Mouse (Mus musculus) MEL (cell line): ENCODE data around the gene Snx4. TPM values are rescaled to one million over a fixed set of nuclear protein-coding genes. Genes with fewer than 3 reads are reported as not detected.
A peak's percentile ranks its signal among the peaks of the same experiment; 100 is the strongest.

Source experiments
- DNase-seq: peaks from one replicate; pipeline ENCODE4 v3.0.0; 2011; ENCODE audit warnings: low read depth, low spot score
- H3K27ac ChIP-seq: 2 replicates; pipeline ENCODE4 v1.5.1; 2012; ENCODE audit warnings: low read depth, mild to moderate bottlenecking, control low read depth, low read length, moderate library complexity; ENCODE audit not compliant: control insufficient read depth
- H3K27me3 ChIP-seq, 2 experiments: fragments of 150-350 bp in 1 of 2; sonication (generic) in 1 of 2; 2 replicates each; pipeline ENCODE4 v1.6.1; 2012; ENCODE audit warnings: low read length in 2 of 2, mild to moderate bottlenecking in 2 of 2, improper control_type of control experiment in 1 of 2, moderate library complexity in 1 of 2; ENCODE audit not compliant: insufficient read depth in 2 of 2, control insufficient read depth in 1 of 2
- H3K36me3 ChIP-seq, 2 experiments: 2 replicates each; pipeline ENCODE4 v1.6.1; 2012 to 2014; ENCODE audit warnings: low read length in 2 of 2, improper control_type of control experiment in 1 of 2, inconsistent platforms in 1 of 2, mild to moderate bottlenecking in 1 of 2; ENCODE audit not compliant: insufficient read depth in 2 of 2, control insufficient read depth in 1 of 2
- H3K4me1 ChIP-seq, 2 experiments: fragments of 150-350 bp in 1 of 2; sonication (generic) in 1 of 2; 2 replicates each; pipeline ENCODE4 v1.6.1; 2012; ENCODE audit warnings: low read length in 2 of 2, improper control_type of control experiment in 1 of 2, mild to moderate bottlenecking in 1 of 2; ENCODE audit not compliant: insufficient read depth in 2 of 2, control insufficient read depth in 1 of 2
- H3K4me3 ChIP-seq, 2 experiments: fragments of 150-350 bp in 1 of 2; sonication (generic) in 1 of 2; 2 replicates each; pipeline ENCODE4 v1.5.1; 2012; ENCODE audit warnings: low read depth in 2 of 2, low read length in 2 of 2, mild to moderate bottlenecking in 2 of 2, moderate library complexity in 2 of 2, control low read depth in 1 of 2, improper control_type of control experiment in 1 of 2; ENCODE audit not compliant: control insufficient read depth in 1 of 2, insufficient read depth in 1 of 2
- H3K79me2 ChIP-seq: 2 replicates; pipeline ENCODE4 v1.6.1; 2012; ENCODE audit warnings: mild to moderate bottlenecking, low read length, moderate library complexity; ENCODE audit not compliant: control insufficient read depth, poor library complexity, insufficient read depth
- H3K9ac ChIP-seq: 2 replicates; pipeline ENCODE4 v1.6.1; 2012; ENCODE audit warnings: low read depth, mild to moderate bottlenecking, control low read depth, low read length, moderate library complexity; ENCODE audit not compliant: control insufficient read depth, poor library complexity, severe bottlenecking
- H3K9me3 ChIP-seq: fragments of 150-350 bp; sonication (generic); replicated peaks from 2 replicates; pipeline ENCODE4 v1.6.1; 2012; ENCODE audit warnings: mild to moderate bottlenecking, low read length, improper control_type of control experiment, moderate library complexity; ENCODE audit not compliant: insufficient read depth
- CHD1 ChIP-seq: IDR thresholded peaks from 2 replicates; pipeline ENCODE4 v1.6.1; 2012; ENCODE audit warnings: low read depth, mild to moderate bottlenecking, inconsistent platforms, low read length, improper control_type of control experiment
- CHD2 ChIP-seq: IDR thresholded peaks from 2 replicates; pipeline ENCODE4 v1.6.1; 2011; ENCODE audit warnings: low read length, improper control_type of control experiment
- CTCF ChIP-seq, 3 experiments: IDR thresholded peaks in 2 of 3; conservative IDR thresholded peaks in 1 of 3; 2 replicates each; pipeline ENCODE4 v1.5.1; 2011 to 2012; ENCODE audit warnings: low read length in 3 of 3, low read depth in 2 of 3, mild to moderate bottlenecking in 2 of 3, improper control_type of control experiment in 1 of 3, inconsistent platforms in 1 of 3, mixed read lengths in 1 of 3, moderate library complexity in 1 of 3; ENCODE audit not compliant: control insufficient read depth in 1 of 3, insufficient read depth in 1 of 3, poor library complexity in 1 of 3, severe bottlenecking in 1 of 3
- E2F4 ChIP-seq: IDR thresholded peaks from 2 replicates; pipeline ENCODE4 v1.6.1; 2011; ENCODE audit warnings: low read depth, low read length, improper control_type of control experiment, borderline replicate concordance
- ELF1 ChIP-seq: IDR thresholded peaks from 2 replicates; pipeline ENCODE4 v1.6.1; 2014; ENCODE audit warnings: low read depth, mild to moderate bottlenecking, inconsistent platforms, low read length, improper control_type of control experiment, moderate library complexity
- EP300 ChIP-seq, 2 experiments: IDR thresholded peaks; 2 replicates each; pipeline ENCODE4 v1.6.1; 2011; ENCODE audit warnings: improper control_type of control experiment in 2 of 2, low read length in 2 of 2, low read depth in 1 of 2, mild to moderate bottlenecking in 1 of 2
- GABPA ChIP-seq: IDR thresholded peaks from 2 replicates; pipeline ENCODE4 v1.6.1; 2012; ENCODE audit warnings: low read depth, mild to moderate bottlenecking, inconsistent platforms, low read length, improper control_type of control experiment, moderate library complexity
- GATA1 ChIP-seq: IDR thresholded peaks from 2 replicates; pipeline ENCODE4 v1.6.1; 2011; ENCODE audit warnings: low read depth, low read length, improper control_type of control experiment
- JUND ChIP-seq: IDR thresholded peaks from 2 replicates; pipeline ENCODE4 v1.6.1; 2011; ENCODE audit warnings: low read depth, mild to moderate bottlenecking, improper control_type of control experiment, low read length
- MAX ChIP-seq: IDR thresholded peaks from 2 replicates; pipeline ENCODE4 v1.6.1; 2011; ENCODE audit warnings: low read length, improper control_type of control experiment
- MEF2A ChIP-seq: IDR thresholded peaks from 2 replicates; pipeline ENCODE4 v1.6.1; 2014; ENCODE audit warnings: low read depth, mild to moderate bottlenecking, inconsistent platforms, low read length, improper control_type of control experiment; ENCODE audit not compliant: poor library complexity, insufficient replicate concordance, severe bottlenecking; ENCODE audit errors: extremely low read depth
- MYB ChIP-seq: IDR thresholded peaks from 2 replicates; pipeline ENCODE4 v1.6.1; 2011; ENCODE audit warnings: mild to moderate bottlenecking, low read depth, low read length, improper control_type of control experiment
- MYC ChIP-seq: IDR thresholded peaks from 2 replicates; pipeline ENCODE4 v1.6.1; 2011; ENCODE audit warnings: low read depth, mild to moderate bottlenecking, low read length, improper control_type of control experiment, moderate library complexity
- NELFE ChIP-seq: IDR thresholded peaks from 2 replicates; pipeline ENCODE4 v1.6.1; 2011; ENCODE audit warnings: low read depth, low read length, improper control_type of control experiment
- NRF1 ChIP-seq: IDR thresholded peaks from 2 replicates; pipeline ENCODE4 v1.6.1; 2014; ENCODE audit warnings: low read depth, mild to moderate bottlenecking, inconsistent platforms, low read length, improper control_type of control experiment, moderate library complexity; ENCODE audit not compliant: poor library complexity, insufficient read depth, severe bottlenecking
- RAD21 ChIP-seq: IDR thresholded peaks from 2 replicates; pipeline ENCODE4 v1.6.1; 2011; ENCODE audit warnings: mild to moderate bottlenecking, low read depth, low read length, improper control_type of control experiment
- RCOR1 ChIP-seq: IDR thresholded peaks from 2 replicates; pipeline ENCODE4 v1.6.1; 2012; ENCODE audit warnings: low read depth, mild to moderate bottlenecking, inconsistent platforms, low read length, improper control_type of control experiment
- SIN3A ChIP-seq: IDR thresholded peaks from 2 replicates; pipeline ENCODE4 v1.6.1; 2012; ENCODE audit warnings: low read length, improper control_type of control experiment, inconsistent platforms
- SMC3 ChIP-seq: IDR thresholded peaks from 2 replicates; pipeline ENCODE4 v1.6.1; 2011; ENCODE audit warnings: low read depth, low read length, improper control_type of control experiment
- TBP ChIP-seq: IDR thresholded peaks from 2 replicates; pipeline ENCODE4 v1.8.0; 2011; ENCODE audit warnings: low read depth, low read length, improper control_type of control experiment
- UBTF ChIP-seq: IDR thresholded peaks from 2 replicates; pipeline ENCODE4 v1.6.1; 2012; ENCODE audit warnings: low read depth, mild to moderate bottlenecking, inconsistent platforms, low read length, improper control_type of control experiment, moderate library complexity, borderline replicate concordance; ENCODE audit not compliant: insufficient read depth
- USF2 ChIP-seq, 2 experiments: IDR thresholded peaks; 2 replicates each; pipeline ENCODE4 v1.6.1; 2011 to 2012; ENCODE audit warnings: improper control_type of control experiment in 2 of 2, low read length in 2 of 2, borderline replicate concordance in 1 of 2, inconsistent platforms in 1 of 2, low read depth in 1 of 2, mild to moderate bottlenecking in 1 of 2; ENCODE audit not compliant: insufficient read depth in 1 of 2
- ZC3H11A ChIP-seq: IDR thresholded peaks from 2 replicates; pipeline ENCODE4 v1.6.1; 2012; ENCODE audit warnings: low read depth, mild to moderate bottlenecking, inconsistent platforms, low read length, improper control_type of control experiment
- ZKSCAN1 ChIP-seq: IDR thresholded peaks from 2 replicates; pipeline ENCODE4 v1.6.1; 2012; ENCODE audit warnings: low read depth, mild to moderate bottlenecking, inconsistent platforms, low read length, improper control_type of control experiment, moderate library complexity
- ZMIZ1 ChIP-seq: IDR thresholded peaks from 2 replicates; pipeline ENCODE4 v1.6.1; 2012; ENCODE audit warnings: low read depth, mild to moderate bottlenecking, inconsistent platforms, low read length, improper control_type of control experiment, moderate library complexity
- polyA plus RNA-seq, 2 experiments: library from polyadenylated mRNA; stranded (reverse) in 1 of 2; unstranded in 1 of 2; fragments of >175 nt in 1 of 2; fragments of >200 nt in 1 of 2; gene quantifications; 2 replicates each; pipeline versions ENCODE4 v1.2.1 to v1.2.4; 2012; ENCODE audit warnings: low replicate concordance in 2 of 2, low read depth in 1 of 2; ENCODE audit not compliant: insufficient read length in 2 of 2, insufficient read depth in 1 of 2, missing spikeins in 1 of 2
- total RNA-seq: library from RNA; depleted of rRNA; stranded (reverse); fragments of 300-350 nt; gene quantifications from 2 replicates; pipeline ENCODE4 v1.2.3, GENCODE M21; 2012

Snx4 gene
- total and polyA plus RNA-seq, 3 experiments, result 34.7 to 36.1 TPM; not detected in 1

- Histone ChIP-seq H3K27me3 (no peaks in the 10 kb centered on the region), H3K4me3 (no peak overlapping the region), H3K36me3 (no peaks in the 10 kb centered on the region), H3K27ac (no peak overlapping the region), H3K79me2 (no peaks in the 10 kb centered on the region), H3K9ac (no peak overlapping the region), H3K9me3 (no peaks in the 10 kb centered on the region), H3K4me1 (no peaks in the 10 kb centered on the region)
- no peak for DNase-seq
- TF ChIP-seq UBTF, result no peak
- no peak for TF ChIP-seq CHD2
- TF ChIP-seq TBP, result no peak
- no peak for TF ChIP-seq NELFE
- no peak for TF ChIP-seq EP300 (IDR thresholded peaks at IDR 0.05; ENCODE audit: low read depth in 1 of 2, low read length in 2 of 2)
- TF ChIP-seq ZMIZ1, result no peak
- no peak for TF ChIP-seq GATA1
- TF ChIP-seq ZKSCAN1, result no peak
- TF ChIP-seq NRF1, result no peak
Measured at GRCm38 (mm10) chr16:33315611-33316010, 64.4 kb downstream of the Snx4 start.

DNA sequence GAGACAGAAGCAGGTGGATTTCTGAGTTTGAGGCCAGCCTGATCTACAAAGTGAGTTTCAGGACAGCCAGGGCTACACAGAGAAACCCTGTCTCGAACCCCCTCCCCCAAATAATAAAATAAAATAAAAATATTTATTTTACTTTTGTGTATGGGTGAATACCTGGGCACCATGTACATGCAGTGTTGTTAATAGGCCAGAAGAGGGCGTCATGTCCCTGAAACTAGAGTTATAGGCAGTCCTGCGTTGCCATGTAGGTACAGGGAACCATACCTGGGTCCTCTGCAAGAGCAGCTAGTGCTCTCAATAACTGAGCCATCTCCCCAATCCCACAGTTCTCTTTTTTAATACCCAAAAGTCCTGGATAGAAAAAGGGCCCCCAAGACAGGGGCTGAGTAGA is 66.4 kb downstream of the Snx4 start:
- no peaks in the 10 kb centered on the region for H3K9me3 ChIP-seq
- TF ChIP-seq TBP, result no peak
- peak; percentile 26 to 46 (median 45) for TF ChIP-seq CTCF (IDR thresholded peaks at IDR 0.05 in 2 of 3, conservative IDR thresholded peaks at IDR 0.05 in 1 of 3; ENCODE audit: control insufficient read depth in 1 of 3, insufficient read depth in 1 of 3, low read depth in 2 of 3, low read length in 3 of 3, poor library complexity in 1 of 3, severe bottlenecking in 1 of 3)
- TF ChIP-seq RAD21, result peak; percentile 49
- TF ChIP-seq USF2 (IDR thresholded peaks at IDR 0.05; ENCODE audit: borderline replicate concordance in 1 of 2, insufficient read depth in 1 of 2, low read depth in 1 of 2, low read length in 2 of 2), result no peak
- peak; percentile 43 for TF ChIP-seq ZC3H11A
- peak; percentile 33; the same call in 1 of the 2 replicates for TF ChIP-seq SMC3
- no peaks in the 10 kb centered on the region for H3K79me2 ChIP-seq
- no peak overlapping the region for H3K9ac ChIP-seq
- no peaks in the 10 kb centered on the region for H3K36me3 ChIP-seq
- H3K27ac ChIP-seq, result no peak overlapping the region
- DNase-seq, result no peak
- H3K27me3 ChIP-seq, result no peaks in the 10 kb centered on the region; a peak in 1 of 4 replicates
- no peak overlapping the region for H3K4me3 ChIP-seq
- H3K4me1 ChIP-seq, result no peaks in the 10 kb centered on the region

- Histone ChIP-seq H3K79me2 (no peaks in the 10 kb centered on the region), H3K36me3 (no peaks in the 10 kb centered on the region), H3K4me3 (no peak overlapping the region), H3K27me3 (peaks cover 0 to 1% of the 10 kb centered on the region in 2 experiments; a peak in 1 of 4 replicates), H3K9me3 (no peaks in the 10 kb centered on the region), H3K9ac (no peak overlapping the region), H3K4me1 (no peaks in the 10 kb centered on the region), H3K27ac (no peak overlapping the region)
- no peak for DNase-seq
- no peak for TF ChIP-seq ELF1
- TF ChIP-seq RCOR1, result no peak
- TF ChIP-seq E2F4, result no peak
- no peak for TF ChIP-seq JUND
- no peak for TF ChIP-seq TBP
- no peak for TF ChIP-seq SIN3A
- TF ChIP-seq CHD1, result no peak
- no peak for TF ChIP-seq MAX
- TF ChIP-seq MEF2A, result no peak
- TF ChIP-seq MYC, result no peak
- no peak for TF ChIP-seq ZKSCAN1
- no peak for TF ChIP-seq GABPA
- no peak for TF ChIP-seq CTCF (IDR thresholded peaks at IDR 0.05 in 2 of 3, conservative IDR thresholded peaks at IDR 0.05 in 1 of 3; ENCODE audit: control insufficient read depth in 1 of 3, insufficient read depth in 1 of 3, low read depth in 2 of 3, low read length in 3 of 3, poor library complexity in 1 of 3, severe bottlenecking in 1 of 3)
- no peak for TF ChIP-seq MYB
- TF ChIP-seq RAD21, result no peak
Measured at GRCm38 (mm10) chr16:33318059-33318458, 66.8 kb downstream of the Snx4 start.
